Mouse (Mus musculus): ENCODE results near the gene Cpa3. TPM values are rescaled to one million over a fixed set of nuclear protein-coding genes. Genes with fewer than 3 reads are reported as not detected.
A peak's percentile ranks its signal among the peaks of the same experiment; 100 is the strongest.

Gene Cpa3
- total and polyA plus RNA-seq, 2 experiments from 2014 or later, result 0.90 to 0.94 TPM

DNA sequence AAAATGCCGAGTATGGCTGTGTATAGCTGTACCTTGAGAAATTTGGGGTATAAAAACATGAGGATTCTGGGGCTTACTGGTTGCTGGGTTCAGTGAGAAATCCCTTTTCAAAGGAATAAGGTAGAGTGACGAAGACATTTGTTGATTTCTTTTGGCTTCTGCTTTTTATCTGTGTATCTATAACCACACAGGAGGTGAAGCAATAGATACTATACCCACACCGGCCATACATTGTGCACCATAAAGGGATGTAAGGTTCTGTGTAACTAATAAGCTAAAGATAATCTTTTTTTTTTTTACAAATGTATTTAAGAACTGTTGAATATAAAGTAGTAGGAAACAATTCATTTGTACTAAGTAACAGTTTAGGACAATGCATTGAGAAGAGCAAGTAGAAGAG lies 2.2 kb downstream of the Cpa3 start:
- ATAC-seq (no peak), DNase-seq (ENCODE audit: low spot score) (no peak)
- no peaks in the 10 kb centered on the region for H3K4me1 ChIP-seq (ENCODE audit: insufficient read depth, low read length)
- no peaks in the 10 kb centered on the region for H3K36me3 ChIP-seq (ENCODE audit: insufficient read depth, low read length)
- H3K4me2 ChIP-seq (ENCODE audit: low read depth, low read length), result no peak overlapping the region
- no peak overlapping the region for H3K4me3 ChIP-seq (ENCODE audit: low read length)
- H3K27me3 ChIP-seq (ENCODE audit: insufficient read depth, low read length), result no peaks in the 10 kb centered on the region
- H3K9ac ChIP-seq (replicated peaks; ENCODE audit: low read length), result no peak overlapping the region
- TF ChIP-seq CTCF (IDR thresholded peaks at IDR 0.05; ENCODE audit: low read depth), result no peak
- WGBS, result 90% methylated on average over 3 of the region's 3 CpGs
- no peak overlapping the region for H3K27ac ChIP-seq
- H3K9me3 ChIP-seq (ENCODE audit: low read length), result no peaks in the 10 kb centered on the region

DNA sequence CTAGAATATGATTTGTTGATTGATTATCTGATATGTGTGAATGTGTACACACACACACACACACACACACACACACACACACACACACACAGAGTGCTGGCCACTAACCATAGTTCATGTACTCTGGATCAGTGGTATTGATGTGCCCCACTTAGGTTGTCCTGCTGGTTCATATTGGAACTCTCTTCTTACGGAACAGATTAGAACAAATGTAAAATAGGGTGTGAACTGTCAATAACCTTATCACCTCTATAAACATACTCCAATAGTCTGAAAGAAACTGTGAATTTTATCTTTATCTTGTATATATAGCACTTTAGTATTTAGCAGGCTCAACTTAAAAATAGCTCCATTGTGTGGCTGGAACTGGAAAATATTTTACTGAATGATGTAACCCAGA lies 5.0 kb downstream of the Cpa3 start:
- Histone ChIP-seq H3K4me2 (ENCODE audit: low read depth, low read length) (no peak overlapping the region), H3K4me1 (ENCODE audit: insufficient read depth, low read length) (no peaks in the 10 kb centered on the region), H3K27me3 (ENCODE audit: insufficient read depth, low read length) (no peaks in the 10 kb centered on the region), H3K4me3 (ENCODE audit: low read length) (no peak overlapping the region), H3K9ac (replicated peaks; ENCODE audit: low read length) (no peak overlapping the region), H3K9me3 (ENCODE audit: low read length) (no peaks in the 10 kb centered on the region), H3K36me3 (ENCODE audit: insufficient read depth, low read length) (no peaks in the 10 kb centered on the region), H3K27ac (no peak overlapping the region)
- DNase-seq (ENCODE audit: low spot score), result no peak
- WGBS, result 90% methylated on average over 1 of the region's 1 CpGs
- no peak for ATAC-seq
- no peak for TF ChIP-seq CTCF (IDR thresholded peaks at IDR 0.05; ENCODE audit: low read depth)

DNA sequence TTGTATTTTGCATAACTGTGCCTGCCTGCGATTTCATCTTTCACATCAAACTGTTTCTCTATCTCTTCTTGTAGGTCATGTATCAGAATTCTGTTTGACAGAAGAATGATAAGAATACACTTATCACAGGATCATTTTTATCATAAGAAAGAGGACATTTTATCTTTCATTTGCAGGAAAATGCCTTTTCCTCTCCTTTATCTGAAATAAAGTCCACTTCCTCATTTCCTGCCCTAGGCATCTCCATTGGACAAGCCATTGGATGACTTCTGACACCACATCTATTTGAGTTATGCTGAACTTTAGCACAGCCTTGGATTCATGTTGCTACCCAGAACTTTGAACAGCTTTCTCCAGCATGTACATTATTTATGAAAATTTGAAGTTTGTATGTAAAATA lies 13.0 kb downstream of the Cpa3 start:
- TF ChIP-seq CTCF (IDR thresholded peaks at IDR 0.05; ENCODE audit: low read depth), result no peak
- Histone ChIP-seq H3K9me3 (ENCODE audit: low read length) (no peaks in the 10 kb centered on the region), H3K4me3 (ENCODE audit: low read length) (no peak overlapping the region), H3K36me3 (ENCODE audit: insufficient read depth, low read length) (no peaks in the 10 kb centered on the region), H3K9ac (replicated peaks; ENCODE audit: low read length) (no peak overlapping the region), H3K4me2 (ENCODE audit: low read depth, low read length) (no peak overlapping the region), H3K4me1 (ENCODE audit: insufficient read depth, low read length) (no peaks in the 10 kb centered on the region), H3K27ac (no peak overlapping the region), H3K27me3 (ENCODE audit: insufficient read depth, low read length) (no peaks in the 10 kb centered on the region)
- DNase-seq (ENCODE audit: low spot score) (no peak), ATAC-seq (no peak)
- WGBS, result 89% methylated on average over 1 of the region's 1 CpGs

DNA sequence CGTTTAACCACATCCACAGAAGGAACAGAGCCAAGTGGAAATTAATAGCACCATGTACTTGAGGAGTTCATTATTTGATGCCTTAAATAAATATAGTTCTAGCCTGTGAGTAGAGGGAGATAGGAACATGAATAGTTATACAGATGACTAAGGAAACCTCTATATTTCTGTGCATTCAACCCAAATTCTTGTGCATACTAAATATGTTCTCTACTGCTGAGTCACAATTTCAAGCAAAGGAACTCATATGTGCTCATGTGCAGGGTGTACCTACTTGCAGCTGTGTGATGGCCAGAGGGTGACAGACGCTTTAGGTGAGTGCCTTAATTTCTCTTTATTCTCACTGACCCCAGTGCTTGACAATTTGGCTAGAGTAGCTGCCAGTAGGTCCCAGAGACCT lies 16.6 kb downstream of the Cpa3 start:
- H3K4me3 ChIP-seq (ENCODE audit: low read length), result no peak overlapping the region
- WGBS, result 81% methylated on average over 2 of the region's 2 CpGs
- no peaks in the 10 kb centered on the region for H3K9me3 ChIP-seq (ENCODE audit: low read length)
- H3K27ac ChIP-seq, result no peak overlapping the region
- TF ChIP-seq CTCF (IDR thresholded peaks at IDR 0.05; ENCODE audit: low read depth), result no peak
- H3K27me3 ChIP-seq (ENCODE audit: insufficient read depth, low read length), result no peaks in the 10 kb centered on the region
- H3K4me2 ChIP-seq (ENCODE audit: low read depth, low read length), result no peak overlapping the region
- no peaks in the 10 kb centered on the region for H3K4me1 ChIP-seq (ENCODE audit: insufficient read depth, low read length)
- no peak for DNase-seq (ENCODE audit: low spot score)
- H3K36me3 ChIP-seq (ENCODE audit: insufficient read depth, low read length), result no peaks in the 10 kb centered on the region
- H3K9ac ChIP-seq (replicated peaks; ENCODE audit: low read length), result no peak overlapping the region
- no peak for ATAC-seq

DNA sequence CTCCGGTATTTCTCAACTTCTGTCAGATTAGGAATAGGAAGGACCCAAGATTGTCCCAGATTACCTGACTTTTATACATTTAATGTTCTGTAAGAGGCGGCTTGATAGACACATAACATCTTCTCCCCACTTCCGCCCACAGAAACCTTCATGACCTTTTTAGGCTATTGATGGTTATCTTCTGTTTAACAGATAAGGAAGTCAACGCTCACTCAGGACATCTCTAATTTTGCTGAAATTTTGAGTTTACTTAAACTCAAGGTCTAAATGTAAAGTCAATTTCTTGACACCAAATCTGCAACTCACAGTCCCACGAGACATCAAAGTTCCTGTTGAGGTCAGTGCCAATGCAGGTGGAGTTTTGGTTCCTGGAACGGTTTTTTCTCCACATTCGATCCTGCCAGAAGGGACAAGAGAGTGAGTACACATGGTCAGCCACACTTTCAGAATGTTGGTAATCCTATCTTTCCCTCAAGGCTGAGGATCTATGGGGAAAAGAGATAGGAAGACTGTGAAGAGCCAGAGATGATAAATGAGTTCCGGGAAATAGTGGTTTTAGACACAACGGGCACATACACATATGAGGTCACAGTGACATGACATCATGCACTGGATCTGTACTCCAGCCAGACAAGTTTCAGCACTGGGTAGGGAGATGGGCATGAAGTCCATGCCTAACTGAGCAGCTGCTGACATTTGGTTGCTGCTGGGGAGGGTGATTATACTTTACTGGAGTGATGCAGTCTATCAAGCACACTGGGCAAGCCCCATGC lies 18.9 kb downstream of the Cpa3 start:
- no peak overlapping the region for H3K4me3 ChIP-seq (ENCODE audit: low read length)
- H3K4me1 ChIP-seq (ENCODE audit: insufficient read depth, low read length), result no peaks in the 10 kb centered on the region
- H3K27ac ChIP-seq, result no peak overlapping the region
- H3K36me3 ChIP-seq (ENCODE audit: insufficient read depth, low read length), result no peaks in the 10 kb centered on the region
- TF ChIP-seq CTCF (IDR thresholded peaks at IDR 0.05; ENCODE audit: low read depth), result no peak
- 93% methylated on average over 9 of the region's 9 CpGs for WGBS
- no peaks in the 10 kb centered on the region for H3K27me3 ChIP-seq (ENCODE audit: insufficient read depth, low read length)
- no peak overlapping the region for H3K9ac ChIP-seq (replicated peaks; ENCODE audit: low read length)
- no peak for DNase-seq (ENCODE audit: low spot score)
- no peaks in the 10 kb centered on the region for H3K9me3 ChIP-seq (ENCODE audit: low read length)
- ATAC-seq, result no peak
- no peak overlapping the region for H3K4me2 ChIP-seq (ENCODE audit: low read depth, low read length)

DNA sequence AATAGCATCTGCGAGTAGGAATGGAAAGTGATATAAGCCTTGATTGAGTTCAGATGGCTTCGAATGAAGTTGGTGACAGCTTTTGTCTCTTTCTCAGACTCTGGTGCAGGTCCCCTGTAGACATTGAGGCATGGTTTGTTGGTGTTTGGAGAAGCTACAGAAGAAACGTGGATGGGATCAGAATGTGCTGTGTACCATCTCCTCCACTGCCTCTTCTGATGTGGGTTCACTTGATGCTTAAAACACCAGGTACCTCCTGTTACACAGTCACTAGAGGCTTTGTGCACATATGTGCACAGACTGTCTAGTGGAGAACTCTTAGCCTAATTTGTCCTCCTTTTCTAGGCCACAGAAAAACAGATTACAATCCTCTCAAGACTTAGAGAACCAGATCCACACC lies 19.8 kb downstream of the Cpa3 start:
- ATAC-seq (no peak), DNase-seq (ENCODE audit: low spot score) (no peak)
- Histone ChIP-seq H3K9me3 (ENCODE audit: low read length) (no peaks in the 10 kb centered on the region), H3K4me3 (ENCODE audit: low read length) (no peak overlapping the region), H3K4me1 (ENCODE audit: insufficient read depth, low read length) (no peaks in the 10 kb centered on the region), H3K36me3 (ENCODE audit: insufficient read depth, low read length) (no peaks in the 10 kb centered on the region), H3K27ac (no peak overlapping the region), H3K4me2 (ENCODE audit: low read depth, low read length) (no peak overlapping the region), H3K27me3 (ENCODE audit: insufficient read depth, low read length) (no peaks in the 10 kb centered on the region), H3K9ac (replicated peaks; ENCODE audit: low read length) (no peak overlapping the region)
- 76% methylated on average over 3 of the region's 3 CpGs for WGBS
- no peak for TF ChIP-seq CTCF (IDR thresholded peaks at IDR 0.05; ENCODE audit: low read depth)

DNA sequence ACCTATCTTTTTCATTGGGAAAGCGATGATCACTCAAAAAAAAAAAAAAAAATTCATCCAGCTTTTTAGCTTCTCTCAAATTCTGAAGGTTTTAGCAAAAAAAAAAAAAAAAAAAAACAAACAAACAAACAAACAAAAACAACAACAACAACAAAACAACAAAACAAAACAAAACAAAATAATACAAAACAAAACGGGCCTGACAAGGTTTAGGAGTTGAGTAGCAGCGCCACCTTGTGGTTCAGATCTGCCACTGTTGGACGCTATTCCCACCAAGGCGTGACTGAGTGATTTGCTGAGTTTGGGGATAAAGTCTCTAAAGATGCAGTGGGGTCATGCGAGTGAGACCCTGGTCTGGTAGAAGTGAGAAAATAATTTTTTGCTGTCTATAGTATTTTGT lies 43.1 kb downstream of the Cpa3 start:
- Histone ChIP-seq H3K4me1 (ENCODE audit: insufficient read depth, low read length) (no peaks in the 10 kb centered on the region), H3K36me3 (ENCODE audit: insufficient read depth, low read length) (no peaks in the 10 kb centered on the region), H3K27me3 (ENCODE audit: insufficient read depth, low read length) (no peaks in the 10 kb centered on the region), H3K4me3 (ENCODE audit: low read length) (no peak overlapping the region), H3K9ac (replicated peaks; ENCODE audit: low read length) (no peak overlapping the region), H3K27ac (no peak overlapping the region), H3K9me3 (ENCODE audit: low read length) (no peaks in the 10 kb centered on the region), H3K4me2 (ENCODE audit: low read depth, low read length) (no peak overlapping the region)
- TF ChIP-seq CTCF (IDR thresholded peaks at IDR 0.05; ENCODE audit: low read depth), result peak; percentile 93
- DNase-seq (ENCODE audit: low spot score) (peak; percentile 80), ATAC-seq (peak; percentile 76; the same call in 1 of the 2 replicates)
- WGBS, result 24% methylated on average over 6 of the region's 6 CpGs

Data from hindbrain, postnatal 0 days (tissue).